Mouse (Mus musculus) adrenal gland, postnatal 36 days (tissue): ENCODE measurements around the gene Bicra. TPM values are rescaled to one million over a fixed set of nuclear protein-coding genes. Genes with fewer than 3 reads are reported as not detected.

Experiments
- DNase-seq, 2 experiments: peaks; one replicate each; pipeline ENCODE4 v3.0.0; 2021; ENCODE audit warnings: mixed read lengths in 1 of 2
- total RNA-seq, 2 experiments: library from RNA; stranded (reverse); gene quantifications; 2 replicates each; pipeline ENCODE4 v1.2.3; 2021

Gene Bicra
- total RNA-seq, 2 experiments from 2014 or later: 9.4 to 9.9 TPM

GRCm38 (mm10) chr7:16018016-16018810 lies 29.5 kb downstream of the Bicra start:
- peak; percentile 50 to 57 for DNase-seq

GRCm38 (mm10) chr7:16015384-16015783 lies 32.3 kb downstream of the Bicra start:
- DNase-seq: peak in 1 of 2 experiments; percentile 31

GRCm38 (mm10) chr7:16014521-16015175 lies 33.1 kb downstream of the Bicra start:
- DNase-seq: peak; percentile 83 to 86

GRCm38 (mm10) chr7:16013722-16014275 lies 33.9 kb downstream of the Bicra start:
- no peak for DNase-seq

GRCm38 (mm10) chr7:16012576-16013263 lies 35.0 kb downstream of the Bicra start:
- DNase-seq: peak in 1 of 2 experiments; percentile 58

- no peak for DNase-seq
Measured at GRCm38 (mm10) chr7:16011418-16012085, 36.2 kb downstream of the Bicra start.

- peak in 1 of 2 experiments; percentile 30 for DNase-seq
Measured at GRCm38 (mm10) chr7:16010649-16011048, 37.1 kb downstream of the Bicra start.

- no peak for DNase-seq
Measured at GRCm38 (mm10) chr7:16009636-16010035, 38.1 kb downstream of the Bicra start.

GRCm38 (mm10) chr7:16005020-16005419 lies 42.7 kb downstream of the Bicra start:
- no peak for DNase-seq

- DNase-seq: no peak
Measured at GRCm38 (mm10) chr7:16004177-16004856, 43.4 kb downstream of the Bicra start.

- no peak for DNase-seq
Measured at GRCm38 (mm10) chr7:16003032-16003431, 44.7 kb downstream of the Bicra start.

GRCm38 (mm10) chr7:16002171-16002570 lies 45.5 kb downstream of the Bicra start:
- DNase-seq: peak; percentile 50 to 51

- no peak for DNase-seq
Measured at GRCm38 (mm10) chr7:16001691-16002090, 46.0 kb downstream of the Bicra start.

- no peak for DNase-seq
Measured at GRCm38 (mm10) chr7:15993789-15994188, 53.9 kb downstream of the Bicra start.

- no peak for DNase-seq
Measured at GRCm38 (mm10) chr7:15993152-15993551, 54.6 kb downstream of the Bicra start.

GRCm38 (mm10) chr7:15991764-15992163 lies 56.0 kb downstream of the Bicra start:
- DNase-seq: no peak

GRCm38 (mm10) chr7:15987661-15988356 lies 59.9 kb downstream of the Bicra start:
- no peak for DNase-seq

- no peak for DNase-seq
Measured at GRCm38 (mm10) chr7:15982729-15983407, 64.9 kb downstream of the Bicra start.

- DNase-seq: peak; percentile 43 to 60
Measured at GRCm38 (mm10) chr7:15981538-15981937, 66.2 kb downstream of the Bicra start.

GRCm38 (mm10) chr7:15980246-15980645 lies 67.5 kb downstream of the Bicra start:
- DNase-seq: peak; percentile 44 to 69
